Mouse (Mus musculus) midbrain, embryonic 11.5 days (tissue): Measurements from ENCODE around the gene Nif3l1. TPM values are rescaled to one million over a fixed set of nuclear protein-coding genes. Genes with fewer than 3 reads are reported as not detected.

Experiments
- ATAC-seq: fragments of 200-750 bp; cut with Nextera tagmentation; 2 replicates; pipeline ENCODE4 v1.8.0; 2017; ENCODE audit warnings: moderate TSS enrichment, moderate library complexity; ENCODE audit not compliant: low FRiP score
- DNase-seq: peaks from one replicate; pipeline ENCODE4 v3.0.0; 2015; ENCODE audit warnings: low spot score; ENCODE audit errors: missing footprints
- H3K27ac ChIP-seq: fragments of 300-500 bp; sonication (generic); 2 replicates; pipeline ENCODE4 v1.5.1; 2014; ENCODE audit warnings: low read depth, low read length
- H3K27me3 ChIP-seq: fragments of 300-500 bp; sonication (generic); 2 replicates; pipeline ENCODE4 v1.6.1; 2014; ENCODE audit warnings: mild to moderate bottlenecking, low read length, moderate library complexity, mixed read lengths; ENCODE audit not compliant: control insufficient read depth, insufficient read depth
- H3K36me3 ChIP-seq: fragments of 300-500 bp; sonication (generic); 2 replicates; pipeline ENCODE4 v1.6.1; 2014; ENCODE audit warnings: mild to moderate bottlenecking, low read length, moderate library complexity, mixed read lengths; ENCODE audit not compliant: control insufficient read depth, insufficient read depth
- H3K4me1 ChIP-seq: fragments of 300-500 bp; sonication (generic); 2 replicates; pipeline ENCODE4 v1.6.1; 2014; ENCODE audit warnings: low read length; ENCODE audit not compliant: control insufficient read depth, insufficient read depth
- H3K4me2 ChIP-seq: fragments of 300-500 bp; sonication (generic); 2 replicates; pipeline ENCODE4 v1.6.1; 2014; ENCODE audit warnings: mild to moderate bottlenecking, moderate library complexity
- H3K4me3 ChIP-seq: fragments of 300-500 bp; sonication (generic); 2 replicates; pipeline ENCODE4 v1.5.1; 2014; ENCODE audit warnings: low read depth, low read length
- H3K9ac ChIP-seq: fragments of 300-500 bp; sonication (generic); 2 replicates; pipeline ENCODE4 v1.6.1; 2014; ENCODE audit warnings: low read length
- H3K9me3 ChIP-seq: fragments of 300-500 bp; sonication (generic); 2 replicates; pipeline ENCODE4 v1.6.1; 2016; ENCODE audit warnings: low read length; ENCODE audit not compliant: control insufficient read depth
- WGBS: fragments of 180-500 bp; shearing (Covaris S2); extraction: QIAGEN DNeasy Blood & Tissue Kit; methylation state at CpG from one replicate; pipeline ENCODE4 v1.1.7; 2014; 5-methylcytosine and 5-hydroxymethylcytosine counted together
- polyA plus RNA-seq: library from polyadenylated mRNA; unstranded; fragments of >200 nt; fragmentation: Nextera tagmentation; extraction: Ambion mirVana; gene quantifications from 2 replicates; pipeline ENCODE4 v1.2.1, GENCODE M21; 2014

Gene Nif3l1
- polyA plus RNA-seq, 1 experiment from 2014 or later, result 67.2 TPM

DNA sequence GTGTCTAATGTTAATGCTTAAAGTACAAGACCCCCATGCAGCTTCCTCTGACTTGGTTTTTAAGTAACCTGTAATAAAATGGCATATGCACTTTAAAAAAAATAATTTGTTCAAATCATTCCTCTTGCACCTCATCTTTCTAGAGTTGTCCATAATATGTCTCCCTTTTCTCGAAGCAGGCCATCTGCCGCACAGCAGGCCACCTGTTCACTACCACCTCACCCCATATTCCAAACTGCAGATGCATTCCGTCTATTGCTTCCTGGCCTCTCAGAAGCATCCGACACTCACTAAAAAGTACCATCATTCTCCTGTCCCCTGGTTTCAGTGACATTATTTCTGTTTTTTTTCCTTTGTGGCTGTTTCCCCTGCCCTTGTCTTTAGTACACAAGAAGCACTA lies 20.6 kb downstream of the Nif3l1 start:
- Histone ChIP-seq H3K27me3 (no peaks in the 10 kb centered on the region), H3K4me1 (no peaks in the 10 kb centered on the region), H3K9ac (no peak overlapping the region), H3K36me3 (peaks cover 26% of the 10 kb centered on the region), H3K27ac (no peak overlapping the region), H3K9me3 (no peaks in the 10 kb centered on the region), H3K4me3 (no peak overlapping the region), H3K4me2 (no peak overlapping the region)
- 92% methylated on average over 4 of the region's 4 CpGs for WGBS
- no peak for DNase-seq
- no peak for ATAC-seq

DNA sequence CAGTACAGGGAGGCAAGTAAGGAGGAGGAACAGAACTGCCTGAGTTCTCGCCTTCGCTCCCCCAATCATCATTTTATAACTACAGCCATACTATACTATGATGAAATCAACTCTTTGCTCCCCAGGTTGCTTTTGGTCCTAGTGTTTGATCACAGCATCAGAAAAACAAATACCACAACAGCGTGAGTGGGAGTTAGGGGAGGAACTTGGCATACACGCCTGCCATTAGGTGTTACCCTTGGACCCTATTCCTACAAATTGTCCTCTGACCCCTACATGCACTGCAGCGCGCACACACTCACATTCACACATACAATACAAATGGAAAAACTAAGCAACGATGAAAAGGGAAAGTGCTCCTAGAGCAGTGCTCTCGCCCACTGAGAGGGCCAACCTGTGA lies 30.7 kb downstream of the Nif3l1 start:
- WGBS, result 94% methylated on average over 8 of the region's 8 CpGs
- Histone ChIP-seq H3K9me3 (no peaks in the 10 kb centered on the region), H3K27me3 (no peaks in the 10 kb centered on the region), H3K4me1 (no peaks in the 10 kb centered on the region), H3K9ac (no peak overlapping the region), H3K4me3 (no peak overlapping the region), H3K4me2 (no peak overlapping the region), H3K36me3 (peaks cover 25% of the 10 kb centered on the region), H3K27ac (no peak overlapping the region)
- ATAC-seq (no peak), DNase-seq (peak; percentile 66)

DNA sequence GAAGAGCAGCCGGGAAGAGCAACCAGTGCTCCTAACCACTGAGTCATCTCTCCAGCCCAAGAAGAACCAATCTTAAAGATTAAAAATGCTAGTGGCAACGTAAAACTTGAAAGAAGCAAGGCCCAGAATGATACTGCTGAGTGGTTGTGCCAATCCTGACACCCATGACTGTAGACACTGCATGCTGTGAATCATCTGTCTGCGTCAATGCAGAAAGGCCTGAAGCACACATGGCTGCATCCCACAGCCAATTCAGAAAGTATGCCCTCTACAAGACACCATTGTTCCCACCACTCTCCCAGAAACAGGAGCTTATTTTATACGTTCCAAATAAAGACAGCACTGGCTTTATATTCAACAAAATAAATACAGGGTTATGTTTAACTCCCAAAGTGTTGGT lies 37.7 kb downstream of the Nif3l1 start:
- H3K27ac ChIP-seq, result no peak overlapping the region
- H3K9me3 ChIP-seq, result no peaks in the 10 kb centered on the region
- H3K9ac ChIP-seq, result no peak overlapping the region
- H3K4me2 ChIP-seq, result no peak overlapping the region
- ATAC-seq (no peak), DNase-seq (peak; percentile 17)
- no peak overlapping the region for H3K4me3 ChIP-seq
- H3K27me3 ChIP-seq, result no peaks in the 10 kb centered on the region
- H3K4me1 ChIP-seq, result no peaks in the 10 kb centered on the region
- WGBS, result 94% methylated on average over 4 of the region's 4 CpGs
- peaks cover 20% of the 10 kb centered on the region; the same call in 1 of the 2 replicates for H3K36me3 ChIP-seq

DNA sequence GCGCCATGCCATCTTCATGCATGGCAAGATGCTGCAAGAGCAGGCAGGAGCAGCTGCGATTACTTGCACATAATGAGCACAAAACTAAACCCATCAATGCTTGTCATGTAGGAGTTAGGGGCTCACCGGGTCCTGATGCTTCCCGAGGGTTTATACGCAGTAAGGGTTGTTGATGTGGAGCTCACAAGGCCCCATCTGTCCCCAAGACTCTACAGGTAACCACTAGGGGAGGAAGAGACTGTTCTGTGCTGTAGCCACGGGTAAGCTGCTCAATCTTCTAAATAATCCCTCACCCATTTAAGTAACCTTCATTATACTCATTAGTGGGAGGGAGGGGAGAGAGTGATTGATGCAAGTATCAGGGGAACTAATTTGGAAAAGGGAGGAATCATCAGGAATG lies 50.7 kb downstream of the Nif3l1 start:
- H3K27me3 ChIP-seq, result no peaks in the 10 kb centered on the region

DNA sequence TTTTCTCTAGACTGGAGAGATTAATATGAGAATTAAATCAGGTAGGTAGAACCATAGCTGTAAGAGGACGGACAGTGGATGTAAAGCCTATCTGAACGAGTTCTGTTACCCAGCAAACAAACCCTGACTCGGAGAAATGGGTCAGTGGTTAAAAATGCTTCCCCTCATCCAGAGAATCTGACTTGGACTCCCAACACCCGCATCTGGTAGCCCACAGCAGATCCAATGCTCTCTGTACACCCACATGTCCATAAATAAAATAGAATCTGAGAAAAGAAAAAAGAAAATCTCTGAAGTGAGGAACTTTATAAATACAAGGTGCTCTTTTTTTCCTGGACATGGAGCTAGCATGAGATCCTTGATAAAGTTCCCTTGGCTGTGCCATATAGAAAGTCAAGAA lies 52.7 kb downstream of the Nif3l1 start:
- Histone ChIP-seq H3K4me1 (no peaks in the 10 kb centered on the region), H3K4me2 (no peak overlapping the region), H3K36me3 (peaks cover 10% of the 10 kb centered on the region), H3K27ac (no peak overlapping the region), H3K9me3 (no peaks in the 10 kb centered on the region), H3K9ac (no peak overlapping the region), H3K27me3 (no peaks in the 10 kb centered on the region), H3K4me3 (no peak overlapping the region)
- DNase-seq (no peak), ATAC-seq (no peak)
- WGBS, result 96% methylated on average over 4 of the region's 4 CpGs

More for the DNA sequence above, 50.7 kb downstream of the Nif3l1 start:
- Histone ChIP-seq H3K4me1 (no peaks in the 10 kb centered on the region), H3K27ac (no peak overlapping the region), H3K9me3 (no peaks in the 10 kb centered on the region), H3K4me3 (no peak overlapping the region), H3K4me2 (no peak overlapping the region), H3K36me3 (peaks cover 20% of the 10 kb centered on the region), H3K9ac (no peak overlapping the region)
- ATAC-seq, result no peak
- DNase-seq, result no peak
- WGBS, result 93% methylated on average over 6 of the region's 6 CpGs

DNA sequence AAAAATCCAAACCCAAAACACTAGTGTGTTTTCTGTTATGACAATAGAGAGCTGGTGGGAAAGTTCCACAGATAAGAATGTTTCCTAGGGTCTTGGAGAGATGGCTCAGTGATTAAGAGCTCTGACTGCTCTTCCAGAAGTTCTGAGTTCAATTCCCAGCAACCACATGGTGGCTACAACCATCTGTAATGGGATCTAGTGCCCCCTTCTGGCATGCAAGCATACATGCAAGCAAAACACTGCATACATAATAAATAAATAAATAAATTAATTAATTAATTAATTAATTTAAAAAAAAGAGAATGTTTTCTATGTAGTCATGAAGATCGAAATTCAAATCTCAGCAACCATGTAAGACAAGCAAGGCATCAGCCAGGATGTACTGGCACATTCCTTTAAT lies 53.8 kb downstream of the Nif3l1 start:
- ATAC-seq (no peak), DNase-seq (no peak)
- no peak overlapping the region for H3K9ac ChIP-seq
- peaks cover 5% of the 10 kb centered on the region for H3K4me1 ChIP-seq
- 95% methylated on average over 1 of the region's 1 CpGs for WGBS
- no peak overlapping the region for H3K4me3 ChIP-seq
- no peaks in the 10 kb centered on the region for H3K9me3 ChIP-seq
- H3K4me2 ChIP-seq, result no peak overlapping the region
- no peaks in the 10 kb centered on the region for H3K27me3 ChIP-seq
- no peak overlapping the region for H3K27ac ChIP-seq
- peaks cover 10% of the 10 kb centered on the region for H3K36me3 ChIP-seq

DNA sequence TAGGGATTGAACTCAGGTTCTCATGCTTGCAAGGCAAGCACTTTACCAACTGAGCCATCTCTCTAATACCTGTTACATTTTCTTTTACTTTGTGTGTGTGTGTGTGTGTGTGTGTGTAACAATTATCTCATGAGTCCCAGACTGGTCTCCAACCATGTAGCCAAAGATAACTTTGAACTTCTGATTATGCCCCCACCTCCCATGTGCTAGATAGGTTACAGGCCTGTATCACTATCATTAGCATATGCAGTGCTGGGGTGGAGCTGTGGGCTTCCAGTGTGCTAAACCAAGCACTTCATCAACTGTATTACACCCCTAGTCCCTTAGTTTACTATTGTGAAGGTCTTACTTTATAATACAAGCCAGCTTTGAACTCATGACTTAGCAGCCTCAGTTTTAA lies 58.2 kb downstream of the Nif3l1 start:
- Histone ChIP-seq H3K27me3 (no peaks in the 10 kb centered on the region), H3K4me1 (peaks cover 9% of the 10 kb centered on the region), H3K27ac (no peak overlapping the region), H3K9ac (no peak overlapping the region), H3K36me3 (peaks cover 5% of the 10 kb centered on the region; the same call in 1 of the 2 replicates), H3K4me2 (peak overlapping the region; percentile 84), H3K4me3 (no peak overlapping the region), H3K9me3 (peaks cover 11% of the 10 kb centered on the region)
- no peak for DNase-seq
- no peak for ATAC-seq

DNA sequence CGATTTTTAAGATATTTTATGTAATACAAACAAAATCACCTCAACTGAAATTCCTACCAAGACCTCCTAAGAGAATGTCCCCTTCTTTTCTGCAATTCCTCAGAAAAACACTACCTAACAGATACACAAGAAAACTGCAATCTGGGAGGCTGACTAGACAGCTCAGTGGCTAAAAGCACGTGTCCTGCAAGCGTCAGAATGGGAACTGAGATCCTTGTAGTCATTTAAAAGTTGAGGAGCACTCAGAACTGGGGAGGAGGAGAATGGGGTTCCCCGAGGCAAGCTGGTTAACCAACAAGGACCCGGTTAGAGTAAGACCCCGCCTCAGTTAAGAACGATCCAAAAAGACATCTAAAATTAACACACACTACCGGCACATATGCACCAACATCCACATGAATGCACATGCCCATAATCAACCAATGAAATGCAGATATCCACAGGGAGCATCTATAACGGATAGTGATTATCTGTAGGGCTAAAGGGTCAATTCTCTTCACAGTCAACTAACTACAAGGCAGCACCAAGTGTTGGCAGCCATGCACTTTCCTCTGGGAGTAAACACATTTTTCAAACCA lies 58.9 kb downstream of the Nif3l1 start:
- 35% methylated on average over 9 of the region's 9 CpGs for WGBS
- Histone ChIP-seq H3K9me3 (peaks cover 13% of the 10 kb centered on the region), H3K36me3 (peaks cover 5% of the 10 kb centered on the region; the same call in 1 of the 2 replicates), H3K9ac (peak overlapping the region; percentile 93), H3K4me1 (peaks cover 9% of the 10 kb centered on the region), H3K4me2 (peak overlapping the region; percentile 84), H3K27me3 (no peaks in the 10 kb centered on the region), H3K27ac (no peak overlapping the region), H3K4me3 (peak overlapping the region; percentile 97)
- DNase-seq, result no peak
- ATAC-seq, result no peak

DNA sequence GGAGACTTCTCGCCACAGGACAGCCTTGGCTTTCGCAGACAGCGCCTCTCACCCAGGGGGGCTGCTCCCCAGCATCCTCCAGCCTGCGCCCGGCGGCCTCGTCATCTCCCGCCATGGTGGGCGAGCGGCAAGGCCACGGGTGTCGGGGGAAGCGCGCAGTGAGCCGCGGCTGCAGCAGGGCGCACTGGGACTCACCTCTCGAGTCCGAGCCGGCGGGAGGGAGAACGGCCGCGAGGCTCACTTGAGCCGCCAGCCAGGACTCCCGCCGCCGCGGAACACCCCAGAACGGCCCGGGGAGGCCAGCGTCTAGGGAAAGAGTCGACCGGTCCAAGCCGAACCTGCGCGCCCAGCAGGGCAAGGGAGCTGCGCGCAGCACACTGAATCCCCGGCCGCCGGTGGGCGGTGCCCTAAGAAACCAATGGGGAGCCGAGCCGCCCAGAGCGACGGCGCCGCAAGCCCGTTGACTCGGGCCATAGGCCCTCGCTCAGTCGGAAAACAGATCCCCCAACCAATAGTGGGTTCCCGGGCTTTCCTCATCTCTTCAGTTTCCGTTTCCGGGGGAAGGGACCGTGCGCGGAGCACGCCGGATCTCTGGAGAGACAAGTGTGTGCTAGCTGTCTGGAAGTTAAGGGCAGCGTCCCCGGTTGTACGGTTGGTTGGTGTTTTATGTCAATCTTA lies 59.8 kb downstream of the Nif3l1 start, which contains the start of gene Orc2:
TSS of gene Orc2 (minus strand) at position 533 of the 678 bp plus-strand sequence.
- WGBS, result under 1% methylated on average over 62 of the region's 64 CpGs
- H3K4me1 ChIP-seq, result peaks cover 9% of the 10 kb centered on the region
- H3K4me3 ChIP-seq, result peak within 1 kb of the TSS; percentile 97
- ATAC-seq, result peak; percentile 100
- H3K4me2 ChIP-seq, result peak within 1 kb of the TSS; percentile 84
- H3K27ac ChIP-seq, result peak within 1 kb of the TSS; percentile 57
- peak within 1 kb of the TSS; percentile 93 for H3K9ac ChIP-seq
- H3K36me3 ChIP-seq, result peaks cover 2% of the 10 kb centered on the region; the same call in 1 of the 2 replicates
- peaks cover 13% of the 10 kb centered on the region for H3K9me3 ChIP-seq
- DNase-seq, result peak; percentile 98
- no peaks in the 10 kb centered on the region for H3K27me3 ChIP-seq
